Mouse (Mus musculus): Measurements from ENCODE around the gene Cfap65. TPM values are rescaled to one million over a fixed set of nuclear protein-coding genes. Genes with fewer than 3 reads are reported as not detected.
A peak's percentile ranks its signal among the peaks of the same experiment; 100 is the strongest.

Cfap65 gene
- polyA plus RNA-seq, 1 experiment from 2014 or later, result 0.08 TPM

GRCm38 (mm10) chr1:74926721-74927120, 8.7 kb downstream of the Cfap65 start:
- Histone ChIP-seq H3K9me3 (no peaks in the 10 kb centered on the region), H3K4me2 (replicated peaks) (no peak overlapping the region), H3K36me3 (no peaks in the 10 kb centered on the region), H3K4me3 (no peak overlapping the region), H3K27ac (no peak overlapping the region), H3K4me1 (no peaks in the 10 kb centered on the region), H3K27me3 (replicated peaks) (peaks cover 14% of the 10 kb centered on the region), H3K9ac (no peak overlapping the region)
- ATAC-seq (ENCODE audit: low FRiP score, low read depth), result no peak
- 38% methylated on average over 6 of the region's 6 CpGs for WGBS

GRCm38 (mm10) chr1:74924464-74924863, 10.9 kb downstream of the Cfap65 start:
- Histone ChIP-seq H3K4me3 (no peak overlapping the region), H3K4me2 (replicated peaks) (no peak overlapping the region), H3K9ac (no peak overlapping the region), H3K9me3 (no peaks in the 10 kb centered on the region), H3K36me3 (no peaks in the 10 kb centered on the region), H3K27me3 (replicated peaks) (peaks cover 11% of the 10 kb centered on the region), H3K4me1 (no peaks in the 10 kb centered on the region), H3K27ac (no peak overlapping the region)
- whole genome bisulfite sequencing, result 59% methylated on average over 4 of the region's 4 CpGs
- ATAC-seq (ENCODE audit: low FRiP score, low read depth), result no peak

GRCm38 (mm10) chr1:74915706-74916105, 19.7 kb downstream of the Cfap65 start:
- H3K9ac ChIP-seq, result no peak overlapping the region
- 0 out of 2 replicates have a peak, but pooled peaks cover 3% of the 10 kb centered on the region for H3K9me3 ChIP-seq
- WGBS, result 19% methylated on average over 13 of the region's 13 CpGs
- peaks cover 8% of the 10 kb centered on the region for H3K27me3 ChIP-seq (replicated peaks)
- no peak overlapping the region for H3K27ac ChIP-seq
- peak overlapping the region; percentile 38 for H3K4me2 ChIP-seq (replicated peaks)
- no peaks in the 10 kb centered on the region for H3K36me3 ChIP-seq
- no peak for ATAC-seq (ENCODE audit: low FRiP score, low read depth)
- no peak overlapping the region for H3K4me3 ChIP-seq
- no peaks in the 10 kb centered on the region for H3K4me1 ChIP-seq

- Histone ChIP-seq H3K4me1 (peaks cover 25% of the 10 kb centered on the region), H3K9ac (no peak overlapping the region), H3K4me2 (replicated peaks) (no peak overlapping the region), H3K4me3 (no peak overlapping the region), H3K36me3 (no peaks in the 10 kb centered on the region), H3K27me3 (replicated peaks) (peaks cover 80% of the 10 kb centered on the region), H3K27ac (no peak overlapping the region), H3K9me3 (no peaks in the 10 kb centered on the region)
- WGBS, result 25% methylated on average over 6 of the region's 6 CpGs
- no peak for ATAC-seq (ENCODE audit: low FRiP score, low read depth)
These were observed 33.2 kb downstream of the Cfap65 start for GRCm38 (mm10) chr1:74902191-74902590.

- no peaks in the 10 kb centered on the region for H3K9me3 ChIP-seq
- H3K4me3 ChIP-seq, result no peak overlapping the region
- H3K4me1 ChIP-seq, result peaks cover 25% of the 10 kb centered on the region
- H3K36me3 ChIP-seq, result no peaks in the 10 kb centered on the region
- ATAC-seq (ENCODE audit: low FRiP score, low read depth), result no peak
- H3K4me2 ChIP-seq (replicated peaks), result no peak overlapping the region
- H3K27me3 ChIP-seq (replicated peaks), result peaks cover 85% of the 10 kb centered on the region
- H3K27ac ChIP-seq, result no peak overlapping the region
- WGBS, result 5% methylated on average over 3 of the region's 3 CpGs
- no peak overlapping the region for H3K9ac ChIP-seq
These were observed 33.7 kb downstream of the Cfap65 start for GRCm38 (mm10) chr1:74901686-74902085.

- Histone ChIP-seq H3K9ac (0 out of 2 replicates have a peak overlapping the region, but pooled peaks have one; percentile 8), H3K27me3 (replicated peaks) (peaks cover 91% of the 10 kb centered on the region), H3K27ac (no peak overlapping the region), H3K4me1 (peaks cover 25% of the 10 kb centered on the region), H3K36me3 (no peaks in the 10 kb centered on the region), H3K4me3 (peak overlapping the region; percentile 29), H3K4me2 (replicated peaks) (peak overlapping the region; percentile 62), H3K9me3 (no peaks in the 10 kb centered on the region)
- WGBS, result under 1% methylated on average over 63 of the region's 66 CpGs
- ATAC-seq (ENCODE audit: low FRiP score, low read depth), result no peak
These were observed 34.8 kb downstream of the Cfap65 start for GRCm38 (mm10) chr1:74900341-74901285.

- Histone ChIP-seq H3K27me3 (replicated peaks) (peaks cover 98% of the 10 kb centered on the region), H3K9me3 (no peaks in the 10 kb centered on the region), H3K9ac (no peak overlapping the region), H3K4me1 (peaks cover 25% of the 10 kb centered on the region), H3K4me2 (replicated peaks) (0 out of 2 replicates have a peak overlapping the region, but pooled peaks have one; percentile 14), H3K36me3 (no peaks in the 10 kb centered on the region), H3K27ac (no peak overlapping the region), H3K4me3 (no peak overlapping the region)
- no peak for ATAC-seq (ENCODE audit: low FRiP score, low read depth)
- WGBS, result 8% methylated on average over 7 of the region's 10 CpGs
These were observed 36.6 kb downstream of the Cfap65 start for GRCm38 (mm10) chr1:74898656-74899431.

- no peak overlapping the region for H3K4me2 ChIP-seq (replicated peaks)
- no peaks in the 10 kb centered on the region for H3K36me3 ChIP-seq
- WGBS, result 8% methylated on average over 7 of the region's 7 CpGs
- H3K4me1 ChIP-seq, result peaks cover 30% of the 10 kb centered on the region
- H3K9ac ChIP-seq, result no peak overlapping the region
- ATAC-seq (ENCODE audit: low FRiP score, low read depth), result no peak
- no peak overlapping the region for H3K27ac ChIP-seq
- no peak overlapping the region for H3K4me3 ChIP-seq
- H3K27me3 ChIP-seq (replicated peaks), result peaks cover 97% of the 10 kb centered on the region
- H3K9me3 ChIP-seq, result no peaks in the 10 kb centered on the region
These were observed 37.4 kb downstream of the Cfap65 start for GRCm38 (mm10) chr1:74897976-74898375.

- Histone ChIP-seq H3K4me1 (peaks cover 25% of the 10 kb centered on the region), H3K4me2 (replicated peaks) (no peak overlapping the region), H3K27ac (no peak overlapping the region), H3K36me3 (no peaks in the 10 kb centered on the region), H3K27me3 (replicated peaks) (peaks cover 97% of the 10 kb centered on the region), H3K9ac (no peak overlapping the region), H3K4me3 (no peak overlapping the region), H3K9me3 (no peaks in the 10 kb centered on the region)
- 21% methylated on average over 4 of the region's 4 CpGs for WGBS
- no peak for ATAC-seq (ENCODE audit: low FRiP score, low read depth)
These were observed 40.4 kb downstream of the Cfap65 start for GRCm38 (mm10) chr1:74894966-74895365.

GRCm38 (mm10) chr1:74893134-74893855, 42.1 kb downstream of the Cfap65 start, which contains the start of gene Cryba2:
TSS of gene Cryba2 (minus strand) at chr1:74893143.
- Histone ChIP-seq H3K9me3 (no peaks in the 10 kb centered on the region), H3K27me3 (replicated peaks) (peaks cover 95% of the 10 kb centered on the region), H3K9ac (no peak within 1 kb of the TSS), H3K27ac (no peak within 1 kb of the TSS), H3K4me3 (peak within 1 kb of the TSS; percentile 19; the same call in 1 of the 2 replicates), H3K4me2 (replicated peaks) (peak within 1 kb of the TSS; percentile 51), H3K36me3 (no peaks in the 10 kb centered on the region), H3K4me1 (peaks cover 16% of the 10 kb centered on the region)
- 4% methylated on average over 25 of the region's 25 CpGs for WGBS
- peak; percentile 38 for ATAC-seq (ENCODE audit: low FRiP score, low read depth)

GRCm38 (mm10) chr1:74892351-74893133, 42.9 kb downstream of the Cfap65 start:
- H3K27me3 ChIP-seq (replicated peaks), result peaks cover 95% of the 10 kb centered on the region
- H3K9ac ChIP-seq, result no peak overlapping the region
- peak overlapping the region; percentile 51 for H3K4me2 ChIP-seq (replicated peaks)
- H3K27ac ChIP-seq, result no peak overlapping the region
- H3K4me3 ChIP-seq, result peak overlapping the region; percentile 19; the same call in 1 of the 2 replicates
- no peaks in the 10 kb centered on the region for H3K9me3 ChIP-seq
- under 1% methylated on average over 39 of the region's 39 CpGs for WGBS
- H3K4me1 ChIP-seq, result peaks cover 10% of the 10 kb centered on the region
- no peak for ATAC-seq (ENCODE audit: low FRiP score, low read depth)
- H3K36me3 ChIP-seq, result no peaks in the 10 kb centered on the region
